Mouse (Mus musculus): ENCODE results near the gene Rars. TPM values are rescaled to one million over a fixed set of nuclear protein-coding genes. Genes with fewer than 3 reads are reported as not detected.
"Not testable (repeated sequence)": the region's sequence is repeated elsewhere in the genome, so short reads cannot be mapped to it uniquely, and the experiment has no call there.

The Rars gene
- polyA plus RNA-seq, 1 experiment from 2014 or later, result 92.1 TPM

GRCm38 (mm10) chr11:35863653-35864052 lies 29.3 kb upstream of the Rars start:
- no peak overlapping the region for H3K9ac ChIP-seq (ENCODE audit: low read length)
- 0 out of 2 replicates have a peak, but pooled peaks cover 4% of the 10 kb centered on the region for H3K4me1 ChIP-seq (ENCODE audit: control insufficient read depth, insufficient read depth, low read length)
- H3K9me3 ChIP-seq (replicated peaks; ENCODE audit: control insufficient read depth, low read length), result no peaks in the 10 kb centered on the region
- no peak overlapping the region for H3K4me3 ChIP-seq (replicated peaks; ENCODE audit: low read length)
- no peak overlapping the region for H3K27ac ChIP-seq (ENCODE audit: low read length)
- H3K36me3 ChIP-seq (ENCODE audit: control insufficient read depth, insufficient read depth, low read length), result no peaks in the 10 kb centered on the region
- ATAC-seq (ENCODE audit: insufficient read depth, low FRiP score), result no peak
- no peak overlapping the region for H3K4me2 ChIP-seq (ENCODE audit: low read depth, low read length)
- WGBS, result 92% methylated on average over 5 of the region's 5 CpGs
- H3K27me3 ChIP-seq (ENCODE audit: control insufficient read depth, insufficient read depth, low read length), result no peaks in the 10 kb centered on the region

GRCm38 (mm10) chr11:35857395-35858067 lies 23.2 kb upstream of the Rars start:
- H3K4me3 ChIP-seq (replicated peaks; ENCODE audit: low read length), result no peak overlapping the region
- ATAC-seq (ENCODE audit: insufficient read depth, low FRiP score), result peak; percentile 48; the same call in 1 of the 2 replicates
- WGBS, result 69% methylated on average over 12 of the region's 12 CpGs
- no peaks in the 10 kb centered on the region for H3K36me3 ChIP-seq (ENCODE audit: control insufficient read depth, insufficient read depth, low read length)
- no peaks in the 10 kb centered on the region for H3K27me3 ChIP-seq (ENCODE audit: control insufficient read depth, insufficient read depth, low read length)
- no peak overlapping the region for H3K27ac ChIP-seq (ENCODE audit: low read length)
- no peaks in the 10 kb centered on the region for H3K4me1 ChIP-seq (ENCODE audit: control insufficient read depth, insufficient read depth, low read length)
- no peak overlapping the region for H3K9ac ChIP-seq (ENCODE audit: low read length)
- no peak overlapping the region for H3K4me2 ChIP-seq (ENCODE audit: low read depth, low read length)
- no peaks in the 10 kb centered on the region for H3K9me3 ChIP-seq (replicated peaks; ENCODE audit: control insufficient read depth, low read length)

GRCm38 (mm10) chr11:35856359-35857040 lies 22.2 kb upstream of the Rars start:
- Histone ChIP-seq H3K4me1 (ENCODE audit: control insufficient read depth, insufficient read depth, low read length) (no peaks in the 10 kb centered on the region), H3K27me3 (ENCODE audit: control insufficient read depth, insufficient read depth, low read length) (no peaks in the 10 kb centered on the region), H3K4me2 (ENCODE audit: low read depth, low read length) (no peak overlapping the region), H3K27ac (ENCODE audit: low read length) (no peak overlapping the region), H3K4me3 (replicated peaks; ENCODE audit: low read length) (no peak overlapping the region), H3K36me3 (ENCODE audit: control insufficient read depth, insufficient read depth, low read length) (no peaks in the 10 kb centered on the region), H3K9me3 (replicated peaks; ENCODE audit: control insufficient read depth, low read length) (no peaks in the 10 kb centered on the region), H3K9ac (ENCODE audit: low read length) (no peak overlapping the region)
- ATAC-seq (ENCODE audit: insufficient read depth, low FRiP score), result no peak
- WGBS, result 55% methylated on average over 11 of the region's 11 CpGs

- no peak overlapping the region for H3K4me3 ChIP-seq (replicated peaks; ENCODE audit: low read length)
- H3K9ac ChIP-seq (ENCODE audit: low read length), result no peak overlapping the region
- H3K36me3 ChIP-seq (ENCODE audit: control insufficient read depth, insufficient read depth, low read length), result no peaks in the 10 kb centered on the region
- no peak overlapping the region for H3K27ac ChIP-seq (ENCODE audit: low read length)
- H3K4me2 ChIP-seq (ENCODE audit: low read depth, low read length), result no peak overlapping the region
- H3K27me3 ChIP-seq (ENCODE audit: control insufficient read depth, insufficient read depth, low read length), result no peaks in the 10 kb centered on the region
- H3K4me1 ChIP-seq (ENCODE audit: control insufficient read depth, insufficient read depth, low read length), result no peaks in the 10 kb centered on the region
- WGBS, result 72% methylated on average over 7 of the region's 9 CpGs
- H3K9me3 ChIP-seq (replicated peaks; ENCODE audit: control insufficient read depth, low read length), result no peaks in the 10 kb centered on the region
- ATAC-seq (ENCODE audit: insufficient read depth, low FRiP score), result no peak
These were observed 21.3 kb upstream of the Rars start for GRCm38 (mm10) chr11:35855567-35855966.

GRCm38 (mm10) chr11:35854941-35855340 lies 20.6 kb upstream of the Rars start:
- H3K4me1 ChIP-seq (ENCODE audit: control insufficient read depth, insufficient read depth, low read length), result no peaks in the 10 kb centered on the region
- no peak overlapping the region for H3K9ac ChIP-seq (ENCODE audit: low read length)
- H3K4me2 ChIP-seq (ENCODE audit: low read depth, low read length), result no peak overlapping the region
- no peaks in the 10 kb centered on the region for H3K9me3 ChIP-seq (replicated peaks; ENCODE audit: control insufficient read depth, low read length)
- no peaks in the 10 kb centered on the region for H3K27me3 ChIP-seq (ENCODE audit: control insufficient read depth, insufficient read depth, low read length)
- whole genome bisulfite sequencing, result 83% methylated on average over 5 of the region's 5 CpGs
- no peak for ATAC-seq (ENCODE audit: insufficient read depth, low FRiP score)
- no peaks in the 10 kb centered on the region for H3K36me3 ChIP-seq (ENCODE audit: control insufficient read depth, insufficient read depth, low read length)
- no peak overlapping the region for H3K27ac ChIP-seq (ENCODE audit: low read length)
- H3K4me3 ChIP-seq (replicated peaks; ENCODE audit: low read length), result no peak overlapping the region

- Histone ChIP-seq H3K27me3 (ENCODE audit: control insufficient read depth, insufficient read depth, low read length) (no peaks in the 10 kb centered on the region), H3K4me3 (replicated peaks; ENCODE audit: low read length) (no peak overlapping the region), H3K4me2 (ENCODE audit: low read depth, low read length) (no peak overlapping the region), H3K9me3 (replicated peaks; ENCODE audit: control insufficient read depth, low read length) (no peaks in the 10 kb centered on the region), H3K36me3 (ENCODE audit: control insufficient read depth, insufficient read depth, low read length) (no peaks in the 10 kb centered on the region), H3K9ac (ENCODE audit: low read length) (no peak overlapping the region), H3K4me1 (ENCODE audit: control insufficient read depth, insufficient read depth, low read length) (no peaks in the 10 kb centered on the region), H3K27ac (ENCODE audit: low read length) (no peak overlapping the region)
- ATAC-seq (ENCODE audit: insufficient read depth, low FRiP score), result no peak
- 90% methylated on average over 4 of the region's 4 CpGs for WGBS
These were observed 19.3 kb upstream of the Rars start for GRCm38 (mm10) chr11:35853651-35854050.

DNA sequence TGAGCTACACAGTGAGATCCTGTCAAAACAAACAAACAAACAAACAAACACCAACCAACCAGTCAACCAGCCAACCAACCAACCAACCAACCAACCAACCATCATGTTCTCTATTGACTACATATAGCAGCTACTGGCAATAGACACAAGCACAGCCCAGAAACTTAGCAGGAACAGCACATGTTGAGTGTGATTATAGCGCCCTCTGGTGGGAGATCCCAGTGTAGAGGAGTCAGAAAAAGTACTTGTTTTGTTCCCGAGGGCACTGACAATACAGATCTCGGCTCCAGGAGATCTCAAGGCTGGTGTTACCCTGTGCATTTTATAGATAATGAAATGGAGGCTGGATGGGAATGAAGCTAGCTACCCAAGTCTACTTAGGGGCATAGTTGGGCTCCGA lies 18.4 kb upstream of the Rars start:
- Histone ChIP-seq H3K36me3 (ENCODE audit: control insufficient read depth, insufficient read depth, low read length) (no peaks in the 10 kb centered on the region), H3K4me1 (ENCODE audit: control insufficient read depth, insufficient read depth, low read length) (no peaks in the 10 kb centered on the region), H3K27ac (ENCODE audit: low read length) (no peak overlapping the region), H3K4me3 (replicated peaks; ENCODE audit: low read length) (no peak overlapping the region), H3K4me2 (ENCODE audit: low read depth, low read length) (no peak overlapping the region), H3K9ac (ENCODE audit: low read length) (no peak overlapping the region), H3K27me3 (ENCODE audit: control insufficient read depth, insufficient read depth, low read length) (no peaks in the 10 kb centered on the region), H3K9me3 (replicated peaks; ENCODE audit: control insufficient read depth, low read length) (no peaks in the 10 kb centered on the region)
- no peak for ATAC-seq (ENCODE audit: insufficient read depth, low FRiP score)
- 54% methylated on average over 4 of the region's 4 CpGs for WGBS

DNA sequence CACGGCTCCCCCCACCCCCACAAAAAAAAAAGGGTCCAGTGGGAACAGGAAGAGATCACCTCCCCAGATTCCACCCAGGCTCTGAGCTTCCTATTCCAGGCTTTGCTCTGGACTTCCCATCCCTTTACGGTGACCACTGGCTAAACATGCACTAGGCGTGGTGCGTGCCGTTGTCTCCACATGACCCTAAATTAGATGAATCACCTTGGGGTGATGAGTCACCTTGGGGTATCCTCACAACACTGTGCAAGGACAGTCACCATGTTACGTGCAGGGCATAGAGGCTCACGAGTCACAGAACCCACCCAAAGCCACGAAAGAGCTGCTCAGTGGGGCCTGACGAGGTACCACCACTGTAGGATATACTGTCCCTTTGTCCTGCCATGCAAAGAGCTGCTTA lies 10.0 kb upstream of the Rars start:
- ATAC-seq (ENCODE audit: insufficient read depth, low FRiP score), result no peak; the same call in 1 of the 2 replicates
- 85% methylated on average over 9 of the region's 9 CpGs for WGBS

DNA sequence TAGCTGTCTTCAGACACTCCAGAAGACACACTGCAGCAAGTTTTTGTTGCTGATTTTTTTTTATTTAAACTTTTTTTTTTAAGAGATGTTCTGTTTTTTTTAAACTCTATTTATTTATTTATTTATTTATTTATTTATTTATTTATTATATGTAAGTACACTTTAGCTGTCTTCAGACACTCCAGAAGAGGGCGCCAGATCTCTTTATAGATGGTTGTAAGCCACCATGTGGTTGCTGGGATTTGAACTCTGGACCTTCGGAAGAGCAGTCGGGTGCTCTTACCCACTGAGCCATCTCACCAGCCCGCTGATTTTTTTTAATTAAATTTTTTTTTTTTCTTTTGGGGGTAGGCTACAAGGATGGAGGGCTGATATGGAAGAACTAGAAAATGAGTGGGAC lies 8.3 kb upstream of the Rars start:
- not testable (repeated sequence) for H3K9ac ChIP-seq (ENCODE audit: low read length)

More for the DNA sequence above, 10.0 kb upstream of the Rars start:
- no peak overlapping the region for H3K9ac ChIP-seq (ENCODE audit: low read length)
- no peaks in the 10 kb centered on the region for H3K9me3 ChIP-seq (replicated peaks; ENCODE audit: control insufficient read depth, low read length)
- H3K27ac ChIP-seq (ENCODE audit: low read length), result no peak overlapping the region
- no peaks in the 10 kb centered on the region for H3K36me3 ChIP-seq (ENCODE audit: control insufficient read depth, insufficient read depth, low read length)
- H3K27me3 ChIP-seq (ENCODE audit: control insufficient read depth, insufficient read depth, low read length), result no peaks in the 10 kb centered on the region
- no peak overlapping the region for H3K4me3 ChIP-seq (replicated peaks; ENCODE audit: low read length)
- H3K4me2 ChIP-seq (ENCODE audit: low read depth, low read length), result no peak overlapping the region
- no peaks in the 10 kb centered on the region for H3K4me1 ChIP-seq (ENCODE audit: control insufficient read depth, insufficient read depth, low read length)

More for the DNA sequence above, 8.3 kb upstream of the Rars start:
- not testable (repeated sequence) for H3K27me3 ChIP-seq (ENCODE audit: control insufficient read depth, insufficient read depth, low read length); H3K4me2 ChIP-seq (ENCODE audit: low read depth, low read length); H3K36me3 ChIP-seq (ENCODE audit: control insufficient read depth, insufficient read depth, low read length); H3K4me3 ChIP-seq (replicated peaks; ENCODE audit: low read length); ATAC-seq (ENCODE audit: insufficient read depth, low FRiP score); H3K9me3 ChIP-seq (replicated peaks; ENCODE audit: control insufficient read depth, low read length); H3K4me1 ChIP-seq (ENCODE audit: control insufficient read depth, insufficient read depth, low read length); H3K27ac ChIP-seq (ENCODE audit: low read length)
- 76% methylated on average over 4 of the region's 4 CpGs for WGBS

Data from stomach, embryonic 16.5 days (tissue).